Mouse (Mus musculus): Measurements from ENCODE around the gene Ophn1.
A peak's percentile ranks its signal among the peaks of the same experiment; 100 is the strongest.

Ophn1 gene

GRCm38 (mm10) chrX:98890406-98891116 is at the start of gene Ophn1:
Gene Ophn1 (minus strand): TSS chrX:98891025.
- peak in 1 of 2 experiments; percentile 2 for DNase-seq

- peak; percentile 87 to 89 for DNase-seq
Measured at GRCm38 (mm10) chrX:98937555-98938294, 46.9 kb upstream of the Ophn1 start.

GRCm38 (mm10) chrX:98936707-98937554 is 46.1 kb upstream of the Ophn1 start:
- DNase-seq: peak; percentile 87 to 88

- DNase-seq: no peak
Measured at GRCm38 (mm10) chrX:98936101-98936500, 45.3 kb upstream of the Ophn1 start, which contains the start of gene Yipf6. Gene Yipf6 (plus strand): TSS chrX:98936316.

GRCm38 (mm10) chrX:98919423-98919822 is 28.6 kb upstream of the Ophn1 start:
- no peak for DNase-seq

GRCm38 (mm10) chrX:98908910-98909309 is 18.1 kb upstream of the Ophn1 start:
- no peak for DNase-seq

GRCm38 (mm10) chrX:98904226-98904625 is 13.4 kb upstream of the Ophn1 start:
- DNase-seq: no peak

GRCm38 (mm10) chrX:98898307-98898706 is 7.5 kb upstream of the Ophn1 start:
- DNase-seq: no peak

- no peak for DNase-seq
Measured at GRCm38 (mm10) chrX:98890072-98890405, 786 bp downstream of the Ophn1 start.

GRCm38 (mm10) chrX:98881983-98882382 is 8.8 kb downstream of the Ophn1 start:
- DNase-seq: no peak

GRCm38 (mm10) chrX:98881085-98881484 is 9.7 kb downstream of the Ophn1 start:
- no peak for DNase-seq

GRCm38 (mm10) chrX:98880314-98880713 is 10.5 kb downstream of the Ophn1 start:
- no peak for DNase-seq

GRCm38 (mm10) chrX:98875144-98875543 is 15.7 kb downstream of the Ophn1 start:
- no peak for DNase-seq

GRCm38 (mm10) chrX:98874086-98874485 is 16.7 kb downstream of the Ophn1 start:
- no peak for DNase-seq

GRCm38 (mm10) chrX:98872064-98872463 is 18.8 kb downstream of the Ophn1 start:
- DNase-seq: no peak

GRCm38 (mm10) chrX:98870541-98870940 is 20.3 kb downstream of the Ophn1 start:
- no peak for DNase-seq

- no peak for DNase-seq
Measured at GRCm38 (mm10) chrX:98869735-98870134, 21.1 kb downstream of the Ophn1 start.

- no peak for DNase-seq
Measured at GRCm38 (mm10) chrX:98869165-98869564, 21.7 kb downstream of the Ophn1 start.

GRCm38 (mm10) chrX:98860167-98860566 is 30.7 kb downstream of the Ophn1 start:
- no peak for DNase-seq

- DNase-seq: no peak
Measured at GRCm38 (mm10) chrX:98856046-98856445, 34.8 kb downstream of the Ophn1 start.

GRCm38 (mm10) chrX:98850869-98851268 is 40.0 kb downstream of the Ophn1 start:
- no peak for DNase-seq

- DNase-seq: no peak
Measured at GRCm38 (mm10) chrX:98841606-98842005, 49.2 kb downstream of the Ophn1 start.

GRCm38 (mm10) chrX:98835989-98836388 is 54.8 kb downstream of the Ophn1 start:
- no peak for DNase-seq

Measured in spleen, adult 18-20 months (tissue).